Mouse (Mus musculus) retina, postnatal 1 day (tissue): ENCODE data around the gene Slc16a13.

Experiments used
- DNase-seq: peaks from one replicate; pipeline ENCODE4 v3.0.0-alpha.2; 2012

The Slc16a13 gene

DNA sequence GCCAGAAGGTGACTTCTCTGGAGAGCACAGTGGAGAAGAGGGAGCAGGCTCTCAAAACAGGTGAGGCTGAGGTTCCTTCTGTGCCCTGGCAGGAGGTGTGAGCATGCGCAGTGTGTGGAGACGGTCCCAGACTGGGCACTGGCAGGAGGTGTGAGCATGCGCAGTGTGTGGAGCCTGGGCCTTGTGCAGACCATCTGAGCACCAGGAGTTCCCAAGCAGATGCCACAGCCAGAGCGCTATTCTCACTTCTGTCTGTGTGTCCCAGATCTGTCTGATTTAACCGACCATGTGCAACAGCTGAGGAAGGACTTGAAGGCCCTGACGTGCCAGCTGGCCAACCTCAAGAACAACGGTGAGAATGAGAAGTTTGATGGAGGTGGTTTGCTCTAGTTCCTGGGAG, 51.4 kb downstream of the Slc16a13 start:
- peak; percentile 7 for DNase-seq

GRCm38 (mm10) chr11:70168136-70168535, 52.7 kb downstream of the Slc16a13 start:
- no peak for DNase-seq
